Mouse (Mus musculus) cerebellum, adult 9-10 months (tissue): Measurements from ENCODE around the gene Selenoo.
A peak's percentile ranks its signal among the peaks of the same experiment; 100 is the strongest.

Experiments
- DNase-seq: peaks from one replicate; pipeline ENCODE4 v3.0.0; 2022

Selenoo gene

GRCm38 (mm10) chr15:89088607-89089247 lies at the start of gene Selenoo:
Gene Selenoo, plus strand, starts transcription at chr15:89089084.
- peak; percentile 92 for DNase-seq

- no peak for DNase-seq
These were observed 44.5 kb upstream of the Selenoo start for GRCm38 (mm10) chr15:89044381-89044780.

DNA sequence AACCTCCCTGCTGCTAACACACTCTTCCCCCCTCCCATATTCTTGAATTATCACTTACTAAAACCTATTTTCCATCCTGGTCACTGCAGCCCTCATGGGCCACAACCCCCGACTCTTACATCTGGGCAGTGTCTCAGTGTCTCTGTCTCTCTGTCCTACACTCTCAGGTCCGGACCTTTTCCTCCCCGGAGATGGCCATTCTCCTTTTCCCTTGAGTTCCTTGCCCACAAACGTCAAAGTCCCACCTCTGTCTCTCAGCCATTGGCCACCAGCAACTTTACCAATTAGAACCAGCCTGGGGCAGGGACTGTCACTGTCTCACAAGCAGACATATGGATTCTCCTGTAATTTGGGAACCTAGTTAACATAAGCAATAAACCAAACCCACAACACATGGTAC lies 42.5 kb upstream of the Selenoo start:
- no peak for DNase-seq

DNA sequence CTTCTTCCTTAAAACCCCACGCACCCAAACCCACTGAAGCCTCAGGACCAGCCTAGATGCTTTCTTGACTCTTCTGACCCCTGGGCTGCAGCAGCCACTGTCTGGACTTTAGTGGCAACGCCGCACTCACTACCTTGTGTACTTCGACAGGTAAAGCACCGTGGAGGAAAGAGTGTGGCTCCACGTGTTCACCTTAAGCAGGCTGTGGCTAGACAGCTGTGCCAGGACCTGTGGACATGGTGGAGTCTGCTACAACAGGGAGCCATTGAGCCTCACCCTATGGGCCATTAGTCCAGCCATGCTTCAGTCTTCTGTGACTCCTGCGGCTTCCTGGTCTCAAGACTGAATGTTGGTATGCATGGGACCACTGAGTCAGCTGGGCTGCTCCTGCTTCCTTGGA lies 34.2 kb upstream of the Selenoo start:
- DNase-seq: no peak

DNA sequence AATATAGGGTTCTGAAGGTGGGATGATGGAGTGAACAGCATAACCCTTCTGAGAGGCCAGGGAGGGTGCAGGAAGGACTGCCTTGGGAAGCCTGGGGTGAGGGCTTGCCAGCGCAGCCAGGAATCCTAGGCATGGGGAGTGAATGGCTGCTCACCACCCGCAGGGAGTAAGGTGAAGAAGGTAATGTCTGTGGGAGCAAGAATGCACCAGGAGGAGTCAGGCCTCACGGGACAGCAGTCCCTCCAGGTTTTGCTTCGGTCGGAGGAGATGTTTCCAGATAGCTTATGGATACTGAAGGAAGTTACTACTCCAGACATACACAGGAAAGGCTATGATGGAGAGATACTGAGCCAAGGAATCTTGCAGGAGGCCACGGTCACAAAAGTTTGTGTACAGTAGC lies 30.1 kb upstream of the Selenoo start:
- peak; percentile 31 for DNase-seq

GRCm38 (mm10) chr15:89059161-89059931 lies 29.5 kb upstream of the Selenoo start, which contains the start of gene Panx2:
Gene Panx2, plus strand, starts transcription at chr15:89059734.
- peak; percentile 77 for DNase-seq

DNA sequence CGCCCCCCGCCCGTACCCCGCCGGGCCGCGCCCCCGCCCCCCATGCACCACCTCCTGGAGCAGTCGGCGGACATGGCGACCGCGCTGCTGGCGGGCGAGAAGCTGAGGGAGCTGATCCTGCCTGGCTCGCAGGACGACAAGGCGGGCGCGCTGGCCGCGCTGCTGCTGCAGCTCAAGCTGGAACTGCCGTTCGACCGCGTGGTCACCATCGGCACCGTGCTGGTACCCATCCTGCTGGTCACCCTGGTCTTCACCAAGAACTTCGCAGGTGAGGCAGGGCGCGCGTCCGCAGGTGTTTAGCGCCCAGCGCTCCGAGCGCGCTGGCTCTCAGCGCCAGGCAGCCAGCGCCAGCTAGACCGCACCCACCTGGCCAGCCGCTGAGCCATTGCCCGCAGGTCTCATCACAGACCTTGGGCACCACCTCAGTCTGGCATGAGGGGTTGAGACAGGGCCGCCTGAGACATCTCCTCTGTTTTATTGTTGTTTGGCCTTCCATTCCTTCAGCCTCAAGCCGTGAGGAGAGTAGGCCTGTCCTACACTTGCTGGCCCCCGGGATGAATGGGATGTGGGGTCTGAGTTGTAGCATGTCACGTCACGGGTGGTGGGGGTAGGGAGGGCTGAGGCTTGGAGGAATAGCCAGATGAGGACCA lies 28.7 kb upstream of the Selenoo start:
- peak; percentile 67 for DNase-seq

DNA sequence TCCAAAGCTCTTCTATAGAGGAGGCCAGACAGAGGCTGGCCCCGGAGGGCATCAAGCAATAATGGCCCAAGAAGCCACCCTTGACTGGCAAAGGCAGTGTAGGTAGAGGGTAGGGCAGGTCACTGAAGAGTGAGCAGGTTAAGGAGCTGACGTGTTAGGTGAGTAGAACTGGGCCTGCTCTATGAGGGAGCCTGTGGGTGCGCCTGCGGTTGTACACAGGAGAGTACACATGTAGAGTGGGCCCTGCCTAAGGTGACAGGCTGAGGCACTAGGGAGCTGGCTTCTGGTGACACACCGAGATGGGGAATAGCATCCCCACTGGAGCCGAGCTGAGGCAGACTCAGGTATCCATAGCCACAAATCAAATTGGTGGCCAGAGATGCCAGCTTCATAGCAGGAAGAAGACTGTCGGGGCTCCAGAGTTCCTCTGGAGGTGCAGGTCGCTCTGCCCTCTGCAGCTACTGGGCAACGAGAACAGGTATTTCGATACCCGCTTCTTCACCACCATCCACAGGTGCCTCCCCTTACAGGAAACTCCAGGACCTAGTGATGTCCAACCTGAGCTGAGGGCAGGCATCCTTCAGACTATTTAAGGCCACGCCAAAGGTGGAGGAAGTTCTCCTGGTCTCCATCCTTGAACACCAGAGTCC lies 27.9 kb upstream of the Selenoo start:
- peak; percentile 53 for DNase-seq

GRCm38 (mm10) chr15:89061761-89062517 lies 26.9 kb upstream of the Selenoo start:
- peak; percentile 53 for DNase-seq

GRCm38 (mm10) chr15:89062518-89062910 lies 26.4 kb upstream of the Selenoo start:
- peak; percentile 59 for DNase-seq

DNA sequence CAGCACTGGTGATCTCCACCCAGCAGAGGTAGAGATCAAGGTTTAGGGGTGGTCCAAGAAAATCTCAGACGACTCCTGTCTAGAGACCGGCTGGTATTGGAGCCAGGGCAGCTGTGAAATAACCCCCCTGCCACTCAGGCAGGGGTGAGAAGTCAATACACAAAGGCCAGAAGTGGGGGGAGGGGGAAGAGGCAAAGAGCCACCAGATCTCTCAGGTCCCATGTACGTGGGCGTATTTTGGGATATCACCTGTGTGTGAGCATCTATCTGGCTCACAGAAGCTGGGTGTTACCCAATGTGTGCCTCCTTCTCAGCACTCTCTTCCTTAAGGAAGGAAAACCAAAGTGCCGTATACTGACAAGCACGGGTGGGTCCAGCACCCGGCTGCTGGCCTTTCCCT lies 25.9 kb upstream of the Selenoo start:
- DNase-seq: no peak

GRCm38 (mm10) chr15:89063536-89063935 lies 25.3 kb upstream of the Selenoo start:
- DNase-seq: peak; percentile 91

DNA sequence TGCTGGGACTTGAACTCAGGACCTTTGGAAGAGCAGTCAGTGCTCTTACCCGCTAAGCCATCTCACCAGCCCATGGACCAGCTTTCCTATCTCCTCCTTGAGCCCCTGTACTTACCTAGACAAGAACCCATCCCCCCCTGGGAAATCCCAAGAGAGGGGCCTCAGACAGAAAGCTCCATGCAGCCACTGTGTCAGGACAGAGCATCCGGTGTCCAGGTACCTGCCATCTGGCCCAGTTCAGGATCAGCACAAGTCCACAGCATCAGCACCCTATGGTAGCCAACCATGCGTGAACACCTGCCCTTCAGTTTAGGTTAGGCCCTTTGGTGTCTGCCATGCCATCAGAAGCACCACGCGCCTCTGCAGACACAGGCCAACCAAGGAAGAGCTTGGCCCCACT lies 24.0 kb upstream of the Selenoo start:
- DNase-seq: peak; percentile 54

DNA sequence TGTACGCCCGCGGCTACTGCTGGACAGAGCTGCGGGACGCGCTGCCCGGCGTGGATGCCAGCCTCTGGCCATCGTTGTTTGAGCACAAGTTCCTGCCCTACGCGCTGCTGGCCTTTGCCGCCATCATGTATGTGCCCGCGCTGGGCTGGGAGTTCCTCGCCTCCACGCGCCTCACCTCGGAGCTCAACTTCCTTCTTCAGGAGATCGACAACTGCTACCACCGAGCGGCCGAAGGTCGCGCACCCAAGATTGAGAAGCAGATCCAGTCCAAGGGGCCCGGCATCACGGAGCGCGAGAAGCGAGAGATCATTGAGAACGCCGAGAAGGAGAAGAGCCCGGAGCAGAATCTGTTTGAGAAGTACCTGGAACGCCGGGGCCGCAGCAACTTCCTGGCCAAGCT lies 21.3 kb upstream of the Selenoo start:
- DNase-seq: peak; percentile 35

DNA sequence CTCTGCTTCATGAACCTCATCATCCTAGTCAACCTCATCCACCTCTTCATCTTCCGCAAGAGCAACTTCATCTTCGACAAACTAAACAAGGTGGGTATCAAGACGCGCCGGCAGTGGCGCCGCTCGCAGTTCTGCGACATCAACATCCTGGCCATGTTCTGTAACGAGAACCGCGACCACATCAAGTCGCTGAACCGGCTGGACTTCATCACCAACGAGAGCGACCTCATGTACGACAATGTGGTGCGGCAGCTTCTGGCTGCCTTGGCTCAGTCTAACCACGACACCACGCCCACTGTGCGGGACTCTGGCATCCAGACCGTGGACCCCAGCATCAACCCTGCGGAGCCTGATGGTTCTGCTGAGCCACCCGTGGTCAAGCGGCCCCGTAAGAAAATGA lies 20.7 kb upstream of the Selenoo start:
- peak; percentile 28 for DNase-seq

- DNase-seq: peak; percentile 22
These were observed 19.5 kb upstream of the Selenoo start for GRCm38 (mm10) chr15:89069336-89069840.

GRCm38 (mm10) chr15:89070606-89071005 lies 18.3 kb upstream of the Selenoo start:
- peak; percentile 43 for DNase-seq

DNA sequence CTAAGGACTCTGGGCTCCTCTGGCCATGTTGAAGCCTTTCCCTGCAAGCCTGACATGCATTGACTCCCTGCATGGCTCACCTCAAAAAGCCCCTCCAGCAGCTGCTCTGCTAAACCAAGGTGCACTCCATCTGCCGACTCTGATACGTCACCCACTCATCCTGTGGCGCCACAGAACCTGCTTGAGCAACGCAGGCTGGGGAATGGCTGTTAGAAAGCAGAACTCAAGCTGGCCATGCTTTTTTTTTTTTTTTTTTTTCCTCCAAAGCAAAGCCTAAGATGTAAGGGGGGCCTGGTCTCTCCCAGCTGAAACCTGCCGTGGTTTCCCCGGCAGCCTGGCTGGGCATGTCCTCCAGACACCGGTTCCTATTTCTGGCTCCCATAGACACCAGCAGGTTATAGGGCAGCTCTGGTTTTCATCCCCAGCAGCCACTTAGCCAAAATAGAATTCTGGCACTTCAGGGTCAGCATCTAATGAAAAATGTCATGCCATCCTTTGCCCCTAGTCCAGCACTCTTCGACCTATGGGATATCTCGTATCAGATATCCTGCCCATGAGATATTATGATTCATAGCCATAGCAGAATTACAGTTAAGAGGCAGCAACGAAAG lies 14.8 kb upstream of the Selenoo start:
- no peak for DNase-seq

DNA sequence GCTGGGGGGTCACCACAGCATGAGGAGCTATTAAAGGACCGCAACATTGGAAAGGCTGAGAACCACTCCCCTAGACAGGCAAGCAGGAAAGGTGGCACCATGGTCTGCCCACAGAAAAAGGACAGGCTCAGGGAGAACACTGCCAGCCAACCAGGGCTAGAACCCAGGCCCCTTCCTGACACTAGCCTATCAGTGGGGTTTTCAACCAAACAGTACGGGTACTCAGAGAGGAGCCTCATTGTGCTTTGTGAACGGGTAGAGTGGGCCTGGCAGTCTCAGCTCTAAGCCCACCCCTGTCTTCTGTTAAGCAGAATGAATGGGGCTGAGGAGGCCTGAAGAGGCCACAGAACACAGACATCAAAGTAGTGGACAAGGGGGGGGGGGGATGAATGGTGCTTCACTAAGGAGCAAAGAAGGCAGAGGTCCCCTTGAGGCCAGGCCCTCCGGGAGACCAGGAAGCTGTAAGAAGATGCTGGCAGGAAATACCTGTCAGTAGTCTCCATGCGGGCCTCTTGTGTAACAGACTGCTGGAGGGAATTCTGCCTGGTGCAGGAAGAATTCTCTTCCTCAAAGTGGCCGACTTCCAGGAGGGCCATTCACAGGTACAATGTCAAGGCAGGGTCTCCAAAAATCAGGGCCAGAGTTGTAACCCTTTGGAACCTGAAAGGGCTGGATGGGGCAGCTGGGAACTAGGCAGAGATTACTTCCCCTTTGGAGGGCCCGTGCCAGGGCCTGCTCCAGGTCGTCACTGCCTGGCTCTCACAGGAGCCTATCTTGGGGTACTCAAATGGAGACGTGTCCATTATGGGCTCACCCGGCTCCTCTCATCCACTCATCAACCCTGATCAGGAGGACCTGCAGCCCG lies 14.0 kb upstream of the Selenoo start, which contains the start of gene Trabd:
Trabd (plus strand) TSS at position 512 of the 865 bp plus-strand sequence.
- no peak for DNase-seq

DNA sequence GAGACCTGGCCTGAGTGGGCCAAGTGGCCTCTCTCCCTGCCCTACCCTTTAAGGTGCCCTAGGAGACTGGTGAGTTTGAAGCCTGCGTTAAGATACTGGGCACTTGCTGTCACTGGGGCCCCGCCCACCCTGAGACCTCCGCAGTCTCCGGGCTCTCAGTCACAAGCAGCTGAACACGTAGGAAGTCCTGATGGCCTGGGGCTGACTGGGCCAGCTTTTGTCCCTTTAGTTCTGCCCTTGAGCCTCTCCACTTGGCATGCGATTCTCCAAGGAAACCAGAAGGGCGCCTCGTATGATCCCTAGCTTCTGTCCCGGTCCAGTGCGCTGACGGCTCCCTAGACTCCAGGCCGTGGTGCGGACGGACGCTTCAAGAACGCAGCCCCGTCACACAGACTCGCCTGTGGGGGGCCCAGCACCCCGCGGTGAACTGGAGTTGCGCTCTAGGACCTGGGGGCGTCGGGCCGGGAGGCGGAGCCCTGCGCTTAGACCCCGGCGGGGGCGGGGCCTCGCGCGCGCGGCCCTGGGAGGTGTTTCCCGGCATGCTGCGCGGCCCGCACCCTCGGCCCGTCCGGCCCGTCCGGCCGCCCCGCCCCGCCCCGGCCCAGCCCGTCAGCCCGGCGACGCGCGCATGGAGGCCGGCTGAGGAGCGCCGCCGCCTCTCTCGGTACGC lies 13.3 kb upstream of the Selenoo start:
- peak; percentile 88 for DNase-seq
